Mouse (Mus musculus): ENCODE data around the gene Heatr4.

Gene Heatr4

DNA sequence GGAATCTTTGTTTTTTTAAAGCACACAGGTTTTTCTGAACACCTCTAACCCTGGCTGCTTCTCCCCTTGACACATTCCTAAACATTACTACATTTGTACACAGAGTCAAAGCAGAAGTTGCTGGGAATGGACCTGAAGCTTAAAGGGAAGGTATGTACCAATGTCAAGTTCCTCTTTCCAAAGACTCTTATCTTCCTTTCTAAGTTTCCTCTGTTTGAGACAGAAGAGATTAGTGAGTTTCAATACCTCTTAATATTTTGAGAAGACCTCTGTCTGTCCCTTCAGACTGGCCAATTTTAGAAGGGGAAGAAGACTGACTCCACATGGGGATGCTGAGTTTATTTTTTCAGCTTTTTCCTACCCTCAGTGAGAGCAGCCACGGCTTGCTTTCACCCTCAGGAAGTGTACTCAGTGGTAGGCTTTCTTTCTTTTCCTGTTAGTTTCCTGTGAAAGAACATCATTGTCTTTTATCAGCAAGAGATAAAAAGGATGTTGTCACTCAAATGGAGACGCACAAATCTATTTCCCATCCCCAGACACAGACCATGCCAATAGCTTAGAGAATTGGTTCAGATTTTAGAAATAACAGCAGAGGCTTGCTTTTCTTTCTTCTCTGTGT lies 55.4 kb downstream of the Heatr4 start:
- DNase-seq = peak in 1 of 2 experiments; percentile 21

- DNase-seq = no peak
These were observed 56.9 kb downstream of the Heatr4 start for GRCm38 (mm10) chr12:83927747-83928146.

- DNase-seq = no peak
These were observed 58.6 kb downstream of the Heatr4 start for GRCm38 (mm10) chr12:83926061-83926460.

GRCm38 (mm10) chr12:83925160-83925703 lies 59.4 kb downstream of the Heatr4 start:
- no peak for DNase-seq

DNA sequence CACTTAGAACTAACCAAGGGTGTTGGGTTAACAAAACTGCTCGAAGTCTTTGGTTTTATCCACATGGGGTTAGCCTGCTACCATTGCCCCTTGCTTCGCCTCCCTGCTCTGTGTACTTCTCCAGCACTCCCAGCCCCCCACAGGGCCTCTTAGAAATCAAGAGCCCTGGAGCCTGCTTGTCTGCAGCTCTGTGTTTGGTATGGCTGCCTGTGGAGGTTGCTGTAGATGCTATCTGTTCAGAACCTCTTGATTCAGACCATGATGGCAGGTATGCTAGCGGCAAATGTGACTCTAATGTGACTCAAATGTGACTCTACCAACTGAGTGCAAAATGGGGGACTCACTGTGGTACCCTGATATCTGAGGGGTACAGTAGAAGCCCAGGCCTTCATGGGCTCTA lies 60.3 kb downstream of the Heatr4 start:
- DNase-seq = no peak

GRCm38 (mm10) chr12:83923486-83923859 lies 61.2 kb downstream of the Heatr4 start:
- no peak for DNase-seq

DNA sequence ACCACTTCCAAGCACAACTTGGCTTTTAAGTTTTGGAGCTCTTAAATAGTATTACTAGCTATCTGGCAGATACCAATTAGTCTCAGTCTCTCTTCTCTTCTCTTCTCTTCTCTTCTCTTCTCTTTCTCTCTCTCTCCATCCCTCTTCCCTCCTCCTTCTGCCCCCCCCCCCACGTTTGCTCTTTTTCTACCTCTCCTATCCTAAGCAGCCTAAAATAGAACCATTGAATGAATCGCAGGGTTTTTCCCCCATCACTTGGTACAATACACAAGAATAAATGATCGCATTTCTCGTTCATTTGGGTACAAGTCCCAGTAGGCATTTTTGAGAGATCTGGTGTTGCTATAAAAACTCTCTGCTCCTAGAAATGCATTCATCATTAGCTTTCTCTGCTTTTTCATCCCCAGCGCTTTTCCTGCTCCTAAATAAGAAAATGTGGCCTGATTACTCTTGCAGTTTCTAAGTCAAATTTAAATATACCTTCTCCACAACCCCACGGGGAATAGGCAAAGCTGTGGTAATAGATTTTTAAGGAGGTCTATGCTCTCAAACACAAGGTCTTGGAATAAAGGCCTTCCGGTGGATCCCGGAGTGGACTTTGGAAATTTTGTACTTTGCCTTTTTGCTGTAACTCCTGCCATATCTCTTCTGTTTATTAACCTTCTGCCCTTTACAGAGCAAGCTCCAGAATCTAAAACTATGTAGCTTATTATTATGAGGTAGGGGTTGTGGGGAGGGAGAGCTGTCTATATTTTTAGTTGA lies 61.7 kb downstream of the Heatr4 start:
- DNase-seq = no peak

DNA sequence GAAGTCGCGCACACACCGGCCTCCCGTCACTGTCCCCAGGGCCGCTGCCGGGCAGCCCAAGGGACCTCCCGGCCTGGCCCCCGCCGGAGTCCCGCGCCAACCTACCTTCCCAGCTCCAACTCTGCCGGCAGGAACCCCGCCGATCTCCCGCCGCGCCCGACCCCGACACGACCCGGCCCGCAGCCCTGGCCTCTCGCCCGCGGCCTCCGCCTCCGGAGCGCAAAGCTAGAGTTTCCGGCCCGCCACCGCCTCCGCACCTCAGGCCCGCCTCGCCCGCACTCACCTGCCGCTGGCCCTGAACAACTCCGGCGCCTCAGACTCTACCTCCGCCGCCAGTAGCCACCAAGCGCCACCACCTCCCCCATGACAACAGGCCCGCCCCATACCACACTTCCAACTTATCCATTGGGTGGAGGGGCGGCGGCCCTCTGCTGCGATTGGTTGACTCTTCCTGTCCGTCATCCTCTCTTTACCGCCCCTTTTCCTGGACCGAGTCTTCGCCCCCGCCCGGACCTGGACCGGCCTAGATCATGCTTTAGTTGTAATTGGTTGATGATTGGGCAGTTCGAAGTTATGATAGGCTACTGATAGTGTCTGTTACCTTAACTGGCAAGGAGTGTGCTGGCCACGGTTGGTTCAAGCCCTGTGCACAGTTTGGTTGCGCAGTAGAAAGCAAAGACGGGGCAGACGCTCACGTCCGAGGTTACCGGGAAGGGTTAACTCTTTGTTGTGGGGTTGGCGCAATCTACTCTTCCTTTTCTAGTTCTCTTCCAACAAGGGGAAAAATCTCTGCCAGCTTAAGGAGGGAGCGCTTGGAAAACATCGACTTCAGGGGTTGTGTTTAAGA lies 62.9 kb downstream of the Heatr4 start, which contains the start of gene Numb:
Numb (minus strand) TSS at position 400 of the 847 bp plus-strand sequence.
- peak; percentile 95 to 97 for DNase-seq

- peak in 1 of 2 experiments; percentile 27 for DNase-seq
These were observed 63.8 kb downstream of the Heatr4 start for GRCm38 (mm10) chr12:83920721-83921441.

GRCm38 (mm10) chr12:83916884-83917283 lies 67.8 kb downstream of the Heatr4 start:
- no peak for DNase-seq

DNA sequence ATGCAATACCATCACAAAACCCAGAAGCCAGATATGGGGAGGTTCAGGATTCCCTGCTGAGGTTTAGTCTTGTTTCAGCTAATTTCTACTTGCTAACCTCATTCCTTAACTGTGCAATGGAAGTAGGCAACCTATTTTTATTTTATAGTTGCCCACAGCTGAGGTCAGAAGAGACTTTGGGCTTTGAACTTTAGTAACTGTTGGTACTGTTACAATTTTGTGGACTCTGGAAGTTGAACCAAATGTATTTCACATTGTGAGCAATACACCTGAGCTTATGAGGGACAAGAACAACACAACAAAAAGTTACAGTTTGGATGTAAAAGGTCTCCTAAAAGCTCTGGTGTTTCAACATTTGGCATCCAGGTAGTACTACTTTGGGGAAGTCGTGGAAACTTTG lies 69.9 kb downstream of the Heatr4 start:
- no peak for DNase-seq

- peak; percentile 10 to 18 for DNase-seq
These were observed 70.4 kb downstream of the Heatr4 start for GRCm38 (mm10) chr12:83914202-83914740.

DNA sequence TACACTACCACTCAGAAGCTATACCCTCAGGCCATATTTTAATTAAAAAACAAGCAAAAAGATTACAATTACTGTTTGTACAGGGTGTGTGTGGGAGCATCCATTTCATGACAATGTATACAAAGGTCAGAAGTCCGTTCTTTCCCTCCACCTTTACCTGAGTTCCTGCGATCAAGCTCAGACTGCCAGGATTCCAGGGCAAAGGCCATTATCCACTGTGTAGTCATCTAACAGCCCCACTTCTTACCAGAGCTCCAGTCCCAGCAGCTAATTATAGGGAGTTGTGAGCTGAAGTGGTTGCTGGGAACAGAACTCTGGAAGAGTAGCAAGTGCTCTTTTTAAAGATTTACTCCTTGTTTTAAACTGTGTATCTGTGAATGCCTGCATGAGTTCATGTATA lies 74.2 kb downstream of the Heatr4 start:
- no peak for DNase-seq
